Mouse (Mus musculus) bone marrow, adult 2 months (tissue): Measurements from ENCODE around the gene Ephb2. TPM values are rescaled to one million over a fixed set of nuclear protein-coding genes. Genes with fewer than 3 reads are reported as not detected.

Source experiments
- H3K27ac ChIP-seq: fragments of 200-500 bp; 2 replicates; pipeline ENCODE4 v1.5.1; 2012; ENCODE audit warnings: low read depth, mild to moderate bottlenecking, control low read depth, inconsistent platforms, low read length; ENCODE audit not compliant: control insufficient read depth, poor library complexity, insufficient read depth
- H3K4me1 ChIP-seq: fragments of 200-500 bp; 2 replicates; pipeline ENCODE4 v1.6.1; 2011; ENCODE audit warnings: low read length; ENCODE audit not compliant: control insufficient read depth, insufficient read depth
- H3K4me3 ChIP-seq: fragments of 200-500 bp; replicated peaks from 2 replicates; pipeline ENCODE3; 2011; ENCODE audit warnings: mild to moderate bottlenecking, low read depth, low read length, control low read depth; ENCODE audit not compliant: control insufficient read depth
- CTCF ChIP-seq: fragments of 200-500 bp; IDR thresholded peaks from 2 replicates; pipeline ENCODE4 v1.5.1; 2011; ENCODE audit warnings: low read length, control low read depth; ENCODE audit not compliant: control insufficient read depth, insufficient read depth
- POLR2A ChIP-seq: fragments of 200-500 bp; IDR thresholded peaks from 2 replicates; pipeline ENCODE4 v1.6.1; 2011; ENCODE audit warnings: low read depth, mild to moderate bottlenecking, control low read depth, low read length, borderline replicate concordance; ENCODE audit not compliant: control insufficient read depth
- WGBS: fragments of 180-500 bp; shearing (Covaris S2); methylation state at CpG from one replicate; pipeline ENCODE4 v1.1.7; 2018; 5-methylcytosine and 5-hydroxymethylcytosine counted together
- polyA plus RNA-seq: library from polyadenylated mRNA; stranded (reverse); fragments of >200 nt; gene quantifications from 2 replicates; pipeline ENCODE4 v1.2.4, GENCODE M21; 2011; ENCODE audit warnings: low replicate concordance; ENCODE audit not compliant: missing spikeins, insufficient read depth, insufficient read length

The Ephb2 gene
- polyA plus RNA-seq, 1 experiment: 5.1 TPM

DNA sequence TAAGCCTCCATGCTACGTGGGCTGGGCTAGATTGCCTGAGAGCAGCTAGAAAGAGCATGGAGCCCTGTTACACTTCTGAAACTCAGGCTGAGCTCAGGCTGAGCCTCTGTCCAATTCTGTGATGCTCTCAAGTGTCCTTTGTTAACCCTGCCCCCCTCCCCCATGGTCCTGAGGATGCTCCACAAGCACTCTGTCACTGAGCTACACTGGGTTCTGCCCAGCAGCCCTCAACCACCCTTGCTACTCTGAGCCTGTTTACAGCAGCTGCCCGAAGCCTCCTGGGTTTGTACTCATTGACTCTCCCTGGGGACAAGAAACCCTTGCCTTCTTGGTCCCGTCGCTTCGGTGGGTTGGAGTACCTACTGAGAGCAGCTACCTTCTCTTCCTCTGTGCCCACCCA lies 63.5 kb downstream of the Ephb2 start:
- no peak overlapping the region for H3K4me3 ChIP-seq
- H3K27ac ChIP-seq: no peak overlapping the region
- TF ChIP-seq CTCF: no peak
- TF ChIP-seq POLR2A: no peak
- no peaks in the 10 kb centered on the region for H3K4me1 ChIP-seq
- WGBS: 86% methylated on average over 5 of the region's 5 CpGs

- 69% methylated on average over 17 of the region's 17 CpGs for WGBS
- no peak overlapping the region for H3K4me3 ChIP-seq
- no peak for TF ChIP-seq CTCF
- TF ChIP-seq POLR2A: no peak
- no peaks in the 10 kb centered on the region for H3K4me1 ChIP-seq
- H3K27ac ChIP-seq: no peak overlapping the region
Measured at GRCm38 (mm10) chr4:136770718-136771117, 65.1 kb downstream of the Ephb2 start.

DNA sequence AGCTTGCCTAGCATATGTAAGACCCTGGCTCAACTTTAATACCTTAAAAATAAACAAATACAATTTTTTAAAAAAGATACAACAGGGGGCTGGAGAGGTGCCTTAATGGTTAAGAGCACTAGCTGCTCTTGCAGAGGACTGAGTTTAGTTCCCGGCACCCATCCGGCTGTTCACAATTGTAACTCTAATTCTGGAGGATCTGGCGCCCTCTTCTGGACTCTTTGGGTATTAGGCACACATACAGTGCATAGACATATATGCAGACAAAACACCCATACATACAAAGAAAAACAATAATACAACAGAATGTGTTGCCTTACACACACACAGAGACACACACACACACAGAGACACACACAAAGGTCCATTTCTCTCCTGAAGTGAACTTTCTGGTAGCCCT lies 67.3 kb downstream of the Ephb2 start:
- no peaks in the 10 kb centered on the region for H3K4me1 ChIP-seq
- WGBS: 87% methylated on average over 3 of the region's 3 CpGs
- no peak for TF ChIP-seq CTCF
- no peak overlapping the region for H3K4me3 ChIP-seq
- H3K27ac ChIP-seq: no peak overlapping the region

GRCm38 (mm10) chr4:136765080-136765479 lies 70.7 kb downstream of the Ephb2 start:
- WGBS: 46% methylated on average over 7 of the region's 7 CpGs
- no peak for TF ChIP-seq POLR2A
- no peak for TF ChIP-seq CTCF

GRCm38 (mm10) chr4:136763349-136763748 lies 72.4 kb downstream of the Ephb2 start:
- WGBS: 66% methylated on average over 5 of the region's 5 CpGs
- TF ChIP-seq CTCF: no peak
- no peak for TF ChIP-seq POLR2A
- H3K4me3 ChIP-seq: no peak overlapping the region

More at GRCm38 (mm10) chr4:136765080-136765479, 70.7 kb downstream of the Ephb2 start:
- H3K4me3 ChIP-seq: no peak overlapping the region
- H3K4me1 ChIP-seq: no peaks in the 10 kb centered on the region
- H3K27ac ChIP-seq: no peak overlapping the region

GRCm38 (mm10) chr4:136761713-136762380 lies 73.9 kb downstream of the Ephb2 start:
- TF ChIP-seq CTCF (no peak), POLR2A (no peak)
- no peak overlapping the region for H3K4me3 ChIP-seq
- no peaks in the 10 kb centered on the region for H3K4me1 ChIP-seq
- 44% methylated on average over 18 of the region's 18 CpGs for WGBS
- no peak overlapping the region for H3K27ac ChIP-seq

More at GRCm38 (mm10) chr4:136763349-136763748, 72.4 kb downstream of the Ephb2 start:
- Histone ChIP-seq H3K4me1 (no peaks in the 10 kb centered on the region), H3K27ac (no peak overlapping the region)

DNA sequence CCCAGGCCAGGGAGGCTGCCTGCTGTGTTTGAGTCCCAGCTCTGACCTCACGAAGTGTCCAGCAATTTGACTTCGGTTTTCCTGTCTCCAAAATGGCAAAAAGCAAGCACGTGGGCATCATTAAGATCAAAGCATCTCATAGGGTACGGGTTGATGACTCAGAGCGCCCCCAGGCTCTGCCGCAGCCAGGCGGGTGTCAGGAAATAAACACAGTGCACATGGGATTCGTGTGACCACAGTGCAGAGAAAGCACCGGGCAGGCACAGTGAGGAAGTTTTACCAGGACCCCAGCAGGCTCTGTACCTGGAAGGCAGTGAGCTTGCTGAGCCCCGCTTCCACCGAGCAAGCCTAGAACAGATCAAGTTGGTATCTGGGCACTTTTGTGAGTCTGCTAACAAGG lies 74.9 kb downstream of the Ephb2 start:
- 6% methylated on average over 11 of the region's 11 CpGs for WGBS
- no peaks in the 10 kb centered on the region for H3K4me1 ChIP-seq
- H3K27ac ChIP-seq: no peak overlapping the region
- H3K4me3 ChIP-seq: no peak overlapping the region
- TF ChIP-seq CTCF (no peak), POLR2A (no peak)

DNA sequence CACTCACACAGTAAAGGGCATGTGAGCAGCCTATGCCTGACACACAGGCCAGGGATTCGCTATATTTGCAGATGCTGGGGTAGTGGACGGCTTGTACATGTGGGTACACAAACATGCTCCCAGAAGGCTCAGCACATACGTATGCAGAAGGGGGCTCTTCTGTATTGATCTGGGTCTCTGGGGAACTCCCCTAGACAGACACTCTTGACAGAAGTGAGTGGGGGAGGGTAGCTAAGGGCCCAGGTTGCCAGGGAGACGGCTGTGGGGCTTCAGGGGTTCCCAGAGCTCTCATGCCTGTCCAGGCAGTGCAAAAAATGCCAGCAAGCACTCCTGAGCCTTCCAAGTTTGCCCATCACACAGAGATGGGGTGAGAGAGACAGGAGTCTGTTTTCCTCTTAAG lies 78.7 kb downstream of the Ephb2 start:
- 75% methylated on average over 4 of the region's 4 CpGs for WGBS

GRCm38 (mm10) chr4:136756486-136756885 lies 79.3 kb downstream of the Ephb2 start:
- WGBS: 75% methylated on average over 6 of the region's 6 CpGs
- no peak overlapping the region for H3K27ac ChIP-seq
- no peaks in the 10 kb centered on the region for H3K4me1 ChIP-seq
- TF ChIP-seq POLR2A: no peak
- TF ChIP-seq CTCF: no peak
- H3K4me3 ChIP-seq: no peak overlapping the region

More for the DNA sequence above, 78.7 kb downstream of the Ephb2 start:
- Histone ChIP-seq H3K27ac (no peak overlapping the region), H3K4me3 (no peak overlapping the region), H3K4me1 (no peaks in the 10 kb centered on the region)
- TF ChIP-seq CTCF: no peak
- no peak for TF ChIP-seq POLR2A
